Mouse (Mus musculus): ENCODE results near the gene Ccdc194. TPM values are rescaled to one million over a fixed set of nuclear protein-coding genes. Genes with fewer than 3 reads are reported as not detected.
"Not testable (repeated sequence)": the region's sequence is repeated elsewhere in the genome, so short reads cannot be mapped to it uniquely, and the experiment has no call there.

Ccdc194 gene
- polyA plus RNA-seq, 1 experiment from 2014 or later, result 0.92 TPM

DNA sequence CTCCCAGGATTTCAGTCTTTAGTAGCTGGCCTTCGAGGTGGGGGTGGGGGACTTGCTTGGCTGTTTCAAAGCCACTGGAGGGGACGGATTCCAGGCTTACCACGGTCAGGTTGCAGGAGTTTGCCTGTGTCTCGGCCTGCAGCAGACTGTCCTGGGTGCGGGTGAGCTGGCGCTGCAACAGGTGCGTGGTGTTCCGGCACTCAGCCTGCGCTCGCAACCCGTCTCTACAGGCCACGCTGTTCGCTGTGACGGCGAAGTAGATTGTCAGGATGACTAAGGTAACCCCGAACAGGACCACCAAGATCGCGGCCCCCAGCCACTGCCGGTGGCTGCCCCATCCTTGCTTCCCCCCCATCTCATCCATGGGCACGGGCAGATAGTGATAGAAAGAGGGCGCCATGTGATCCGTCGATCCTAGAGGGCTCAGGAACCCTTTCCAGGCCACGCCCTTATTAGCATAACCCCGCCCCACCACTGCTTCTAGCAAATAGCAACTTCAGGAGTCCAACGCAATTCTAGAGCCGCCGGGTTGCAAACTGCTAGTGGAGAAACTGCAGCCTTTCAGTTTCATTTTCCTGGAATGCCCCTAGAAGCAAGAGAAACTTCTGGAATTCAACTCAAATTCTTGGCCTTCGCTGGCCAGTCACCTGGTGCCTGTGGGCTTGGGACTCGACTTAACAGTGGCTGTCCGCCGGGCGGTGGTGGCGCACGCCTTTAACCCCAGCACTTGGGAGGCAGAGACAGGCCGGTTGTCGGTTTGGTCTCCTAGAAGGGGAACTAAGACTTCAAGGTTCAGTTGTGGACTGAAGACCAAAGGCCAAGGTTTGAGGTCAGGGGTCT, 11.7 kb upstream of the Ccdc194 start, which contains the start of gene Bst2:
Bst2 (minus strand) TSS at position 429 of the 840 bp plus-strand sequence.
- Histone ChIP-seq H3K9me3 (ENCODE audit: control insufficient read depth, low read length) (no peaks in the 10 kb centered on the region), H3K4me3 (replicated peaks; ENCODE audit: low read length) (peak within 1 kb of the TSS; percentile 22), H3K36me3 (replicated peaks; ENCODE audit: control insufficient read depth, insufficient read depth) (no peaks in the 10 kb centered on the region), H3K4me1 (replicated peaks; ENCODE audit: control insufficient read depth, insufficient read depth, low read length) (0 out of 2 replicates have a peak, but pooled peaks cover 6% of the 10 kb centered on the region), H3K27me3 (ENCODE audit: control insufficient read depth, insufficient read depth, low read length) (peaks cover 23% of the 10 kb centered on the region), H3K9ac (no peak within 1 kb of the TSS; the same call in 1 of the 2 replicates), H3K27ac (no peak within 1 kb of the TSS), H3K4me2 (replicated peaks) (peak within 1 kb of the TSS; percentile 46)
- WGBS, result 3% methylated on average over 37 of the region's 37 CpGs
- DNase-seq (ENCODE audit: low spot score) (peak; percentile 61), ATAC-seq (ENCODE audit: low FRiP score) (no peak)

DNA sequence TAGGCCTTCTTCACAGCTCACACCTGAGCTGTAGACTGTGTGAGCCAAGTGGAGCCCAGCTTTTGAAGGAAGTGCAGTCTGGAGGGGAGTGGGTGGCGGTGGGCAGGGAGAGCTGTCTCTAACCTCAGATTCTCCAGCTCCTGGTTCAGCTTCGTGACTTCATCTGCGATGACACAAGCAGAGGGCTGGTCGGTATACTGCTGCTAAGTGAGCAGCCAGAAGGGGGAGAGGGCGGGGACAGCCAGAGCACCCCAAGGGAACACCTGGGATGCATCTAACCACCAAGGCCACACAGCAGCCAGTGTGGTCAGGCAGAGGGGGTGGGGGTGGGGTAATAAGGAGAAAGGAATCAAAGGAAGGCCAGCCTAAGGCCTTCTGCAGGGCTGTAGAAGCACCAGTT, 10.2 kb upstream of the Ccdc194 start:
- Histone ChIP-seq H3K27ac (no peak overlapping the region), H3K27me3 (ENCODE audit: control insufficient read depth, insufficient read depth, low read length) (peaks cover 23% of the 10 kb centered on the region), H3K9me3 (ENCODE audit: control insufficient read depth, low read length) (no peaks in the 10 kb centered on the region), H3K36me3 (replicated peaks; ENCODE audit: control insufficient read depth, insufficient read depth) (no peaks in the 10 kb centered on the region), H3K4me3 (replicated peaks; ENCODE audit: low read length) (no peak overlapping the region), H3K4me2 (replicated peaks) (no peak overlapping the region), H3K9ac (no peak overlapping the region), H3K4me1 (replicated peaks; ENCODE audit: control insufficient read depth, insufficient read depth, low read length) (0 out of 2 replicates have a peak, but pooled peaks cover 6% of the 10 kb centered on the region)
- WGBS, result 68% methylated on average over 5 of the region's 5 CpGs
- no peak for ATAC-seq (ENCODE audit: low FRiP score)
- DNase-seq (ENCODE audit: low spot score), result no peak

DNA sequence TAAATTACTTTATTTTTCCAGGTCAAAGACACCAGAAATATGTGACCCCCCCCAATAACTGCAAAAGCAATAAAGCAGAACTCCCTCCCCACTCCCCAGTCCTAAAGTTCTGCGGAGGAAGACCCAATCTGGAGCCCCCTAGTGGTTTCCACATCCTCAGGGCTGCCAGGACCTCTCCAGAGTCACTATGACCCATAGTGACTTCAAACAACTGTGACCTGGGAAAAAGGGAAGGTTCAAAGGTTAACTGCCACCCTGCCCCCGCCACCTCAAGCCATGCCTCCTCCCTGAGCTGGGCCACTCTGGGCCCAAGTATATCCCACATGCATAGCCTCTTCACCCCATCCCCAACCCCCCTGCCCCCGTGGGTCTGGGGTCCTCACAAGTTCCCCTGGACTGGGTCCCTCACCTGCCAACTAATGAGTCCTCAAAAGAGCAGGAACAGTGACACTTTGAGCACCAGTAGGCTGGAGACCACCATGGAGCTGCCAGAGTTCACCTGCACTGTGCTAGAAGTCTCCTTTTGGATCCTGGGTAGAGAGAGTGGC, 8.8 kb upstream of the Ccdc194 start:
- DNase-seq (ENCODE audit: low spot score), result no peak
- Histone ChIP-seq H3K27me3 (ENCODE audit: control insufficient read depth, insufficient read depth, low read length) (peaks cover 23% of the 10 kb centered on the region), H3K36me3 (replicated peaks; ENCODE audit: control insufficient read depth, insufficient read depth) (no peaks in the 10 kb centered on the region), H3K9ac (no peak overlapping the region), H3K4me3 (replicated peaks; ENCODE audit: low read length) (no peak overlapping the region), H3K9me3 (ENCODE audit: control insufficient read depth, low read length) (no peaks in the 10 kb centered on the region), H3K4me1 (replicated peaks; ENCODE audit: control insufficient read depth, insufficient read depth, low read length) (0 out of 2 replicates have a peak, but pooled peaks cover 6% of the 10 kb centered on the region), H3K4me2 (replicated peaks) (no peak overlapping the region), H3K27ac (no peak overlapping the region)
- 32% methylated on average over 3 of the region's 3 CpGs for WGBS
- ATAC-seq (ENCODE audit: low FRiP score), result 0 out of 2 replicates have a peak, but pooled peaks have one; percentile 22

DNA sequence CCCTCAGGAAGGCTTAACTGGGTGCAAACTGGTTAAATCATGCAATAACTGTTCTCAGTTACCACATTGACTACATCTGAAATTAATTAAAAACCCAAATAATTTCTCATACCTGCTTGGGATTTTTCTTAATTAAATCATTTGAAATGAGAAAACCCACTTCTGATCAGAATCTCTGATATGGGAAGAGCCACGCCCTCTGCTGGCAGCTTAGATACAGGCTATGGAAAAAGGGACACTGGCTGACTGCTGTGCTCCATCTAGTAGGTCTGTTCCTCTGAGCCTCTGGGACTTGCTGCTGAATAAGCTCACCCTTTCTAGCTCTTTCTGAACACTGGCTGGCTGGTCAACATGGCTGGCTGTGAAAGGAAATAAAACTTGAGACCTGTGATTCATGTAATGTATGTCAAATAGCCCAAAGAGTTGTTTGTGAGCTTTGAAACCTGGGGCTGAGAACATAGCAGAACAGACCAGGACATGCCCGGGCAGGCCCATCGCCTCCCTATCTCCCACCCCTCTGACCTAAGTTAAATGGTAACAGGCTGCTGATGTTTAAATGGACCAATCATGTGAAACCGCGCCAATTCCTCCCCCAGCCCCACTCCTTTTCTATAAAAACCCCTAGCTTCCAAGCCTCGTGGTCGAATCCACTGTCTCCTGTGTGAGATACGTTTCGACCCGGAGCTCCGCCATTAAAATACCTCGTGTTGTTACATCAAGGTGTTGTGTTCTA, 5.4 kb upstream of the Ccdc194 start:
- H3K27me3 ChIP-seq (ENCODE audit: control insufficient read depth, insufficient read depth, low read length), result peaks cover 16% of the 10 kb centered on the region
- H3K9me3 ChIP-seq (ENCODE audit: control insufficient read depth, low read length); H3K4me3 ChIP-seq (replicated peaks; ENCODE audit: low read length); H3K9ac ChIP-seq; ATAC-seq (ENCODE audit: low FRiP score); H3K27ac ChIP-seq; H3K36me3 ChIP-seq (replicated peaks; ENCODE audit: control insufficient read depth, insufficient read depth); H3K4me2 ChIP-seq (replicated peaks); H3K4me1 ChIP-seq (replicated peaks; ENCODE audit: control insufficient read depth, insufficient read depth, low read length): not testable (repeated sequence)
- peak; percentile 50 for DNase-seq (ENCODE audit: low spot score)
- whole genome bisulfite sequencing, result 70% methylated on average over 5 of the region's 12 CpGs

DNA sequence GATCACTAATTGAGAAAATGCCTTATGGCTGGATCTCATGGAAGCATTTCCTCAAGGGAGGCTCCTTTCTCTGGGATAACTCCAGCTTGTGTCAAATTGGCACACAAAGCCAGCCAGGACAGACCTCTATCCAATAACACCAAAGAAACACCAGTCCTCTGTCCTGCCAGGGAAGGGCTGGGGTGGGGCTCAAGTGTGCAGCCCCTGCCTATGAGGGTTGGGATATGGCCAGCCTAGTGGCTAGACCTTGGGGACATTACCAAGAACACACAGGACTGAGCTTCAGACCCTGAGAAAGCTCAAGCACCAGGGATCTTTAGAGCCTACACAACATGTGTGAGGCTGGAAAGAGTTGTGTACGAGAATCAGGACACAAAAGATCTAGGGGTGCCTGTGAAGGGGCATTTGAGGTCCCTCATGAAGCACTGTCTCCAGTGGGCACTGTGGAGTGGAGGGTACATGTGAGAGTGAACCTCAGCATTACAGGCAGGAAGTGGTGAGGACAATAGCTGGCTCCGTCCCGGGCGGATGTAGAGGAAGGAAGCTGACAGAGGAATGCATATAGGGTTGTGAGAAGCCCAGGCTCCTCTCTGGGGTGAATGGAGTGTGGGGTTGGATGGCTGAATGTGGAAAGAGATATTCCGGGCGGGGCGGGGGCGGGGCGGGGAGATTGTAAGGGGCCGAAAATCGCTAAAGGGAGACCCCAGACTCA, 3.0 kb upstream of the Ccdc194 start:
- no peak overlapping the region for H3K4me2 ChIP-seq (replicated peaks)
- no peaks in the 10 kb centered on the region for H3K4me1 ChIP-seq (replicated peaks; ENCODE audit: control insufficient read depth, insufficient read depth, low read length)
- ATAC-seq (ENCODE audit: low FRiP score), result no peak
- 83% methylated on average over 11 of the region's 11 CpGs for WGBS
- H3K9ac ChIP-seq, result no peak overlapping the region
- H3K27ac ChIP-seq, result peak overlapping the region; percentile 18; the same call in 1 of the 2 replicates
- H3K27me3 ChIP-seq (ENCODE audit: control insufficient read depth, insufficient read depth, low read length), result peaks cover 33% of the 10 kb centered on the region
- no peak overlapping the region for H3K4me3 ChIP-seq (replicated peaks; ENCODE audit: low read length)
- no peaks in the 10 kb centered on the region for H3K9me3 ChIP-seq (ENCODE audit: control insufficient read depth, low read length)
- DNase-seq (ENCODE audit: low spot score), result no peak
- H3K36me3 ChIP-seq (replicated peaks; ENCODE audit: control insufficient read depth, insufficient read depth), result no peaks in the 10 kb centered on the region

DNA sequence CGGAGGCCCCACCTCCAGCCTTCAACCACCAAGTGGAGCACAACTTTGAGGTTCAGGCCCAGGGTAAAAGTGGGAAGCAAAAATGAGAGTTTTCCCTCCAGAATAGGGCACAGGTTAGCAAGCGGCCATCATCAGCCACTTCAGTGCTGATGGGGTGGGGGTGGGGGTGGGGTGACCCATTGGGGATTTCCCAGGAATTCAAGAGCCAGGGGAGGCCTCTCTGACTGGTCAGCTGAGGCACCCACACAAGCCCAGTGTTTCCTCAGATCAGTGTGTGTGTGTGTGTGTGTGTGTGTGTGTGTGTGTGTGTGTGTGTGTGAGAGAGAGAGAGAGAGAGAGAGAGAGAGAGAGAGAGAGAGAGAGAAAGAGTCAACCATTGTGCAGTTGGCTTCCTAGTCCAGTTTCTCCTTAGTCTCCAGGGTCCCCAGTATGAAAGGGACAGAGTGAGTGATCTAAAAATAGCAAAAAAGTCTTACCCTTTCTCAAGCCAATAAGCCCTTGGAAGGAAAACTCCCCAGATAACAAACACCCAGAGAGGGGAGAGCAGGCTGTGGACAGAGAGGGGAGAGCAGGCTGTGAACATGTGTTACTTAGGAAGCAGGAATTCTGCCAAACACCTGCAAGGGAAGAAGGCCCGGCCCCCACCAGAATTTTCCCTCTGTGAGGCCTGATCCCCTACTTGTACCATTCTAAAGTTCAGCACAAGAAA, 1.8 kb upstream of the Ccdc194 start:
- Histone ChIP-seq H3K9ac (no peak overlapping the region), H3K36me3 (replicated peaks; ENCODE audit: control insufficient read depth, insufficient read depth) (no peaks in the 10 kb centered on the region), H3K9me3 (ENCODE audit: control insufficient read depth, low read length) (no peaks in the 10 kb centered on the region), H3K27ac (no peak overlapping the region), H3K27me3 (ENCODE audit: control insufficient read depth, insufficient read depth, low read length) (peaks cover 36% of the 10 kb centered on the region), H3K4me3 (replicated peaks; ENCODE audit: low read length) (no peak overlapping the region), H3K4me2 (replicated peaks) (no peak overlapping the region), H3K4me1 (replicated peaks; ENCODE audit: control insufficient read depth, insufficient read depth, low read length) (no peaks in the 10 kb centered on the region)
- no peak for DNase-seq (ENCODE audit: low spot score)
- WGBS, result 49% methylated on average over 3 of the region's 3 CpGs
- ATAC-seq (ENCODE audit: low FRiP score), result no peak

DNA sequence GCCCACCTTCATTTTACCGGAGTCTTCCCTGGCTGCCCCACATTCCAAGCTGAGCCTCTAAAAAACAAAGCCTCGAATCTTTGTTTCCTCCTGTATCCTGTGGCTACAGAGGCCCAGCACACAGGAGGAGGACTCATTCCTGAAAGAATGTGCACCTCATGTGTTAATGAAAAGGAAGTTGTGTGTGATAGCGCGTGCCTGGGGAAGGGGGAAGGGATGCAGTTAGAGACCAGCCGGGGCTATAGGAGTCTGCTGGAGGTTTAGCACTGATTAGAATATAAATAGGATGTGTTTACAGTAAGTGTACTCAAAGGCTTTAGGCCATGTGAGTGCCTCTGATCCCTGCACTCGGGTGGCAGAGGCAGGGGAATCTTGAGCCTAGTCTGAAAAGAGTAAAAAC, 761 bp upstream of the Ccdc194 start:
- Histone ChIP-seq H3K9ac (no peak overlapping the region), H3K4me3 (replicated peaks; ENCODE audit: low read length) (no peak overlapping the region), H3K27me3 (ENCODE audit: control insufficient read depth, insufficient read depth, low read length) (peaks cover 36% of the 10 kb centered on the region), H3K4me1 (replicated peaks; ENCODE audit: control insufficient read depth, insufficient read depth, low read length) (no peaks in the 10 kb centered on the region), H3K4me2 (replicated peaks) (no peak overlapping the region), H3K27ac (no peak overlapping the region), H3K36me3 (replicated peaks; ENCODE audit: control insufficient read depth, insufficient read depth) (no peaks in the 10 kb centered on the region), H3K9me3 (ENCODE audit: control insufficient read depth, low read length) (no peaks in the 10 kb centered on the region)
- ATAC-seq (ENCODE audit: low FRiP score), result no peak
- 4% methylated on average over 6 of the region's 6 CpGs for WGBS
- no peak for DNase-seq (ENCODE audit: low spot score)

DNA sequence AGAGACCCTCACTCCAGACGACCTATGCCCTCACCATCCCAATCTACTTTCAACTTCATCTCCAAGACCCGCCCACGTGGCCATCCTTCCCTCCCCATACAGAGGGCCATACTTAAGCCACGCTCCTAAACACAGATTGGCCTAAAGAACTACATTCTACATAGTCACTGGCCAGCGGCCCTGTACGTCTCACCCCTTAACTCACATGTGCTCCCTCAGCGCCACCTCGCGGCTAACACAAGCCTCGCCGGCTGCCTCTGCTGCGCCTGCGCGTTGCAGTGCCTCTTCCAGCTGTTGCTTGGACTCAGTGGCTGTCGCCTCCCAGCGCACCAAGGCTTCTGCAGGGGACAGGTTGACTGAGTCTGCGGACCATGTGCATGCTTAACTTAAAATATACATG, 3.9 kb downstream of the Ccdc194 start:
- peak; percentile 83 for ATAC-seq (ENCODE audit: low FRiP score)
- WGBS, result 3% methylated on average over 17 of the region's 17 CpGs
- Histone ChIP-seq H3K9ac (no peak overlapping the region), H3K4me3 (replicated peaks; ENCODE audit: low read length) (no peak overlapping the region), H3K27ac (no peak overlapping the region), H3K4me2 (replicated peaks) (0 out of 2 replicates have a peak overlapping the region, but pooled peaks have one; percentile 15), H3K36me3 (replicated peaks; ENCODE audit: control insufficient read depth, insufficient read depth) (no peaks in the 10 kb centered on the region), H3K4me1 (replicated peaks; ENCODE audit: control insufficient read depth, insufficient read depth, low read length) (no peaks in the 10 kb centered on the region), H3K9me3 (ENCODE audit: control insufficient read depth, low read length) (no peaks in the 10 kb centered on the region), H3K27me3 (ENCODE audit: control insufficient read depth, insufficient read depth, low read length) (peaks cover 34% of the 10 kb centered on the region)
- peak; percentile 90 for DNase-seq (ENCODE audit: low spot score)

Measured in hindbrain, embryonic 14.5 days (tissue).